Mouse (Mus musculus): ENCODE measurements around the gene Ppp1r9b.
"Not testable (repeated sequence)": the region's sequence is repeated elsewhere in the genome, so short reads cannot be mapped to it uniquely, and the experiment has no call there.

Gene Ppp1r9b

DNA sequence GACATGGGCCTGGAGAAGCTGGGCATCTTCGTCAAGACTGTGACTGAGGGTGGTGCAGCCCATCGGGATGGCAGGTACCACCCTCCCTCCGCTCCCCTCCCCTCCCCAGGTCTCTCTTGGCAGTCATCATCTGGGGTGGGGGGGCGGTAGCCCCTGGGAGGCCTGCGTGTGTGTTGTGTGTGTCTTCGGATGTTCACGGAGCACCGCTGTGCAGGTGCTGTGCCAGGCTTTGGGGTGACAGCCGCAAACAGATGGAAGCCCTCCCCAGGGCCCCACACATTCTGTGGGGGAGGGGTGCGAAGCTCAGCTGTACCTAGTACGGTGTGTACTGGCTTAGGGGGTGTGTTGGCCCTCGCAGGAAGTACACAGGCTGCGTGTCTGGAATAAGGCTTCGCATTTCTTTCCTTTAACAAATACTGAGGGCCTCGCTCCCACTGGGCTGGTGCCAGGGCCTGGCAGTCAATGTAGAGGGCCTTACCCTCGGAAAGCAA lies 7.3 kb downstream of the Ppp1r9b start:
- no peak for DNase-seq (ENCODE audit: low read depth, low spot score)

DNA sequence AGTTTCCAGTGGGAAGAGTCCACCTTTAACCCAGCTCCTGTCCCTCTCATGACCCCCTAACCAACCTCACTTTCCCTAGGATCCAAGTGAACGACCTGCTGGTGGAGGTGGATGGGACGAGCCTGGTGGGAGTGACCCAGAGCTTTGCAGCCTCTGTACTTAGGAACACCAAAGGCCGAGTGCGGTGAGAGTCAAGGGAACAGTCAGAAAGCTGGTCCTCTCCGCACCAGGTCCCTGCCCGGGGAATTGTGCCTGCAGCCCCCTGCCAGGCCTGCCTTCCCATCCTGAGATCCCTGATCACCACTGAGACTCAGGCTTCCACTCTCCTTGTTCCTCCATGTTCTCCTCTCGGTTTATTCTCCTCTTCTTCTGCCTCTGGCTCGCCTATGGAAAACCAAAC lies 9.3 kb downstream of the Ppp1r9b start:
- no peak for DNase-seq (ENCODE audit: low read depth, low spot score)

- no peak for DNase-seq (ENCODE audit: low read depth, low spot score)
Observed at GRCm38 (mm10) chr11:95000548-95000947, 9.7 kb downstream of the Ppp1r9b start.

- peak; percentile 76 for DNase-seq (ENCODE audit: low read depth, low spot score)
Observed at GRCm38 (mm10) chr11:95001058-95001457, 10.2 kb downstream of the Ppp1r9b start.

DNA sequence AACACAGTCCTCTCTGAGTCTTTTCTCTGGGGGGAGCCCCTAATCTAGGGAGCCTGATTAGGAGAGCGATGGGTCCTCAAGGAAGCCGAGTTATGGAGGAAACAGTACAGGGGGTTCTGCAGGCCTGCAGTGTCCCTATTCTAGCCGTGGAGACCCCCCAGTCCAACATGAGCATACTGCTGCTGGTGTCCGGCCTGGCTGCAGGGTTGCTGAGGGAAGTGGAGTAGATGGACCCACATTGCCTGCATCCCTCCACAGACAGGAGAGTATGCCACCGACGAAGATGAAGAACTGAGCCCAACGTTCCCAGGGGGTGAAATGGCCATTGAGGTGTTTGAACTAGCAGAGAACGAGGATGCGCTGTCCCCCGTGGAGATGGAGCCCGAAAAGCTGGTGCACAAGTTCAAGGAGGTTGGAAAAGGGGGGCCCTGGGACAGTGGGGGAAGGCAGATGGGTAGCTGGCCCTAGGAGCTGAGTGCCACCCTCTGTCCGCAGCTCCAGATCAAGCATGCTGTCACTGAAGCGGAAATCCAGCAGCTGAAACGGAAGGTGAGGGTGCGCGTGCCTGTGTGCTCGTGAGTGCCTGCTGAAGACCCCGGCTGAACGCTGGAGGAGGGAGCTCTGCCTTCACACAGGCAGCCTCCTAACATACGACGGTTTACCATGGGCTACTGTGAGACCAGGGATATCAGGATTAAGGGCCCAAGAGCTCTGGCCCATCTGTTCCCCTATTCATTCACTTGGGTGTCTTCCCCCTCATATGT lies 10.9 kb downstream of the Ppp1r9b start:
- no peak for DNase-seq (ENCODE audit: low read depth, low spot score)

DNA sequence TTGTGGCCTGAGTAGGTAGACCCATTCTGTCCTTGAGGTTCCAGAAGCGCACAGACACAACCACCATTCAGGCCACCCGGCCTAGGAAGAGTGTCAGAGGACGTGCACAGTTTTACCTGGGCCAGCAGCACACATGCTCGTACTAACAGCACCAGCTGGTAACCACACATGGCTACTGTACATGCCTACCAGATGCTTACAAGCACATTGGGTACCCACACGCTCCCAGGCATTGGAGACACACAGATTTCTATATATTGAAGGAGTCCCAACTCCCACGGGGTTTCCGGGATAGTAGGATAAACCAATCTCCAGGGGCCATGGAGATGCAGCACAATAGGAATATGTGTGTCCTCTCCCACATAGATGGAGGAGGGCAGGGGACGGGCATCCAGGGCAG lies 11.9 kb downstream of the Ppp1r9b start:
- no peak for DNase-seq (ENCODE audit: low read depth, low spot score)

DNA sequence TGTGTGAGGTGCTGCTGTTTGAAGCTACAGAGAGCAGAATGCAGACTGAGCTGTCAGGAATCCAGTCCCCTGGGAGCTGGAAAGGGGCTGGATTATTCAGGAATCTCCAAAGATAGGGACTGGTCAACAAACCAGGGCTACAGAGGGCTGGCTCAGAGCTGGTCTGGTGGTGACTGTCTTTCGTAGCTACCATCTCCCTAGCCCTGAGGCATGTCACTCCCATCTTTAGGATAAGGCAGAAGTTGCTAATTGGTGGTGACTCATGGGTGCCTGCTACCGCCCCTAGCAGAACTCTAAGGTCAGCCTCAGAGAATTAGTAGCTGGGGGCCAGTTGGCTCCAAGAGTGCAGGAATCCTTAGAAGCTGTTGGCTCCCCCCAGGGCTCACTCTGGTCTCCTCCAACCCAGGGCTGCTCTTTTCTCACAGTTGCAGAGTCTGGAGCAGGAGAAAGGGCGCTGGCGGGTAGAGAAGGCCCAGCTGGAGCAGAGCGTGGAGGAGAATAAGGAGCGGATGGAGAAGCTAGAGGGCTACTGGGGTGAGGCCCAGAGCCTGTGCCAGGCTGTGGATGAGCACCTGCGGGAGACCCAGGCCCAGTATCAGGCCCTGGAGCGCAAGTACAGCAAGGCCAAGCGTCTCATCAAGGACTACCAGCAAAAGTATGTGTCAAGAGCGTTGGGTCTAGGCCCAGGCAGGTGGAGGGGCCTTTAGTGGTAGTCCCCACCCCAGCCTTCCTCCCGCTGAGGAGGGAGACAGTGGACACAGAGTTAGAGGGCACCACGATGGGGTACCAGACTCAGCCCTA lies 13.5 kb downstream of the Ppp1r9b start:
- no peak for DNase-seq (ENCODE audit: low read depth, low spot score)

- DNase-seq (ENCODE audit: low read depth, low spot score): no peak
Observed at GRCm38 (mm10) chr11:95004937-95005198, 14.0 kb downstream of the Ppp1r9b start.

DNA sequence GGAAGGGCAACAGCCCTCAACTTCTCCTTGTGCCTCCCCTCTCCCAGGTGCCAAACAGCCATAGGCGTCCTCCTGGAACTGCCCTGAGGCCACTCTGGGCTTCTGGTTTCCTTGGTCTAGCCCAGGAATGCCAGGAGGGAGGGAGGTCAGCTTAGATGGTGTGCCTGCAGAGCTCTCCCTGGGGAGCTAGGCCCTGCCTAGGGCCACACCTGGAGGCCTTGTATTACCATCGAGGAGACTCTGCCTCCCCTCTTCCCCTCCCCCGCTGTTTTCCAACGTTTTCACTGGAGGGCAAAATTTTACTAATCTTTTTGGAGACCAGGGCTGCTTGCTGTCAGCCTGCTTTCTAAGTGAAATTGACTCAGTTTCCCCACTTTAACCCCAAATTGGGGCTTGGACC lies 15.2 kb downstream of the Ppp1r9b start:
- DNase-seq (ENCODE audit: low read depth, low spot score): no peak

GRCm38 (mm10) chr11:95006525-95007219 lies 15.8 kb downstream of the Ppp1r9b start:
- DNase-seq (ENCODE audit: low read depth, low spot score): peak; percentile 66

GRCm38 (mm10) chr11:95007418-95007817 lies 16.6 kb downstream of the Ppp1r9b start:
- no peak for DNase-seq (ENCODE audit: low read depth, low spot score)

DNA sequence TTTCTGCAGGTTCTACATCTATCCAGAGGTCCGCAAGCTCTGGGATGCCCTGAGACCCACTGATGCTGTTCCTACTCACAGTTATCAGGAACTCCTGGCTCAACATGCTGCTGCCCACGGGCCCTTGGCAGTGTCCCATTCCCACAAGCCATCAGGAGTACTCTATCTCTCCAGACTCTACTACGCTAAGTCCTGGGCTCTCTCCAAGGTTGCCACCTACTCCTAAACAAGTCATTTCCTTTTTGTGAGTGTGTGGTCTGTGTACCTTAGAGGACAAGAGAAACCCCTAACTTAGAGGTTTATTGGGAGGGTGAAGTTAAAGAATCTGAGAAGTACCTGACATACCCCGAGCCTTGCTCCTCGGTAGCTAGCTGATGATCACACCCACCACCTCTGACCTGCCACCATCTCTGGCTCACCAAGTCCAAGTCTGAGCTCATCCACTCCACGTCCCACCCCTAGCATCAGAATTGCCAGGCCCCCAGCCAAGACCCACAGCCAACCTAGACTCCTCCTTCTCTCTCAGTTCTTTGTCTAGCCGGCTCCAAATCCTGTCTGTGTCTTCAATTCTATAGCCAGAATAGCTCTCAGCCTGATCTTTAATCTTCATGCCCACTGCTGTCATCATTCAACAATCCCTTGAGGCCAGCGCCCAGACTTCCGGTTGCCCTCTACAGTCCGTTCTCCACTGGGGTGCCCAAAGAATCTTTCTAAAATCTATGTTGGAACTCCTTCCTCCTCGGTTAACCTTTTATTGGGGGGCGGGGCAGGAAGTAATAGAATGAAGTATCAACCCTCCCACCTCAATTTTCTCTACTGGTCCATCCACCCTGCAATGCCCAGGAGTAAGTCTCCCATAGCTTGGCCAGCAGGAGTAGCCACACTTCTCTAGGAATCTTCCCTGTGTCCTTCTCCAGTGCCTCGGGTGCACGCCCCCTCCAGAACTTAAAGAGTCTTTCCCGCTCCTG lies 18.1 kb downstream of the Ppp1r9b start:
- DNase-seq (ENCODE audit: low read depth, low spot score): no peak

- DNase-seq (ENCODE audit: low read depth, low spot score): peak; percentile 73
Observed at GRCm38 (mm10) chr11:95009629-95010014, 18.8 kb downstream of the Ppp1r9b start, which contains the start of gene Samd14. Gene Samd14 (plus strand): TSS chr11:95009879.

- DNase-seq (ENCODE audit: low read depth, low spot score): no peak
Observed at GRCm38 (mm10) chr11:95010141-95010739, 19.4 kb downstream of the Ppp1r9b start.

DNA sequence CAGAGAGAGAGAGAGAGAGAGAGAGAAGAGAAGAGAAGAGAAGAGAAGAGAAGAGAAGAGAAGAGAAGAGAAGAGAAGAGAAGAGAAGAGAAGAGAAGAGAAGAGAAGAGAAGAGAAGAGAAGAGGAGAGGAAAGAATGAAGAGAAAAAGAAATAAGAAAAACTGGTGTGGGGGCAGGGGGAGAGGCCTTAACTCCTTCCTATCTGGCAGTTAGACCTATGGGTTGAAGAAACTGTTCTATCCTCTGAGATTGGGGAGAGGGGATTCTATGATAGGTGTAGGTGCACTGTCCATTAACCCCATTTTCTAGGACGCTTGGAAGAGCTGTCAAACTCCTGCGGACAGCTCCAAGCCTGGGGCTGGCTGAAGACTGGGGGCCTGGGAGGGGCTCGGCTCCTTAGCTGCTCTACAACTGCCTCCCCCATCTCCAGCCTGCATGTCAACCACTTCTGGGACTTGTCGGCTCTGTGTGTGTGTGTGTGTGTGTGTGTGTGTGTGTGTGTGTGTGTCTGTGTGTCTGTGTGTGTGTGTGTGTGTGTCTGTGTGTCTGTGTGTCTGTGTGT lies 20.1 kb downstream of the Ppp1r9b start:
- DNase-seq (ENCODE audit: low read depth, low spot score): not testable (repeated sequence)

- no peak for DNase-seq (ENCODE audit: low read depth, low spot score)
Observed at GRCm38 (mm10) chr11:95011416-95011815, 20.6 kb downstream of the Ppp1r9b start.

DNA sequence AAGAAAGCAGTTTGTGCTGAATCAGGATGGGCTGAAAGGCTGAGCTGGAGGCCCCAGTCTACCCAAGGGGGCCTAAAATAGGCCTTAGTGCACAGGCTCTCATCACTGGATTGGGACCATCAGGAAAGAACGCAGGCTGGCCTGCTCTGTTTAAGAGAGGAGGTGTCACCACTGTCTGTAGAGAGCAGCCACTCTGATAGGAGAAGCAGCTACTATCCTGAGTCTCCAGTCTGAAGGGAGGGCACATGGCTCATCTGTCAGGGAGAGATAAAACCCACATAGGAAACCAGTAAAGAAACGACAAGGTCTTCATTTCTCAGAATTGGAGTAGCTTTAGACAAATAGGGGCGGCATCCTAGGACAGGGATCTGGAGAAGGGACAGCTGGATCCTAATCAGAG lies 21.2 kb downstream of the Ppp1r9b start:
- no peak for DNase-seq (ENCODE audit: low read depth, low spot score)

GRCm38 (mm10) chr11:95012487-95012886 lies 21.7 kb downstream of the Ppp1r9b start:
- DNase-seq (ENCODE audit: low read depth, low spot score): no peak

GRCm38 (mm10) chr11:95015484-95015883 lies 24.6 kb downstream of the Ppp1r9b start:
- no peak for DNase-seq (ENCODE audit: low read depth, low spot score)

DNA sequence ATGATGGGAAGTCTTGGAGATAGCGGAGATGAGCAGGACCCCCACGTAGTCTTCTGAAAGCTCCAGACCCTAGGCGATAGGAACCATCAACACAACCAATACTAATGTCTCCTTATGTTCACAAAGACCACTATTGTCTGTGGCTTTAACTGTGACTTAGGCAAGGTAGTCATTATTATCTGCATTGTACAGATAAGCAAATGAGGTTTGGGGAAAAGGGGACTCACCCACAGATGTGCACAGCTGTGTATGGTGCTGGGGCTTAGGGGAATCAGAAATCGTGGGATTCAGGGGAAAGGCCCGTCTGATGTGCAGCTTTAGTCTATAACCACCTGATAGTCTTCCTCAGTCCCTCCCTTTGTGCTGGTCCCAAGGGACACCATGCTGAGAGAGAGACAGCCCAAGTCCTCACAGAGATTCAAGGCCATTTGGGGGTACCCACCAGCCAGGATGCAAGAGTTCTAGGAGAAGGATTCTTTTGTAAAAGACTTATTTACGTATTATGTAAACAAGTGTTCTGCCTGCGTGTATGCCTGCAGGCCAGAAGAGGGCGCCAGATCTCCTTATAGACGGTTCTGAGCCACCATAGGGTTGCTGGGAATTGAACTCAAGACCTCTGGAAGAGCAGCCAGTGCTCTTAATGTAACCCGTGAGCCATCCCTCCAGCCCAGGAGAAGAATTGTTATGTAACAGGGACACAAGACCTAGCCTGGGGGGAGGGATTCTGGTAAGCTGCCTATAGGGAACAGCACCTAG lies 31.6 kb downstream of the Ppp1r9b start:
- no peak for DNase-seq (ENCODE audit: low read depth, low spot score)
